Mouse (Mus musculus) forebrain, postnatal 0 days (tissue): ENCODE data around the gene Rasa1. TPM values are rescaled to one million over a fixed set of nuclear protein-coding genes. Genes with fewer than 3 reads are reported as not detected.
A peak's percentile ranks its signal among the peaks of the same experiment; 100 is the strongest.

ENCODE experiments used
- ATAC-seq: fragments of 200-750 bp; cut with Nextera tagmentation; 2 replicates; pipeline ENCODE4 v1.8.0; 2017; ENCODE audit warnings: mild to moderate bottlenecking, moderate library complexity
- DNase-seq: peaks from one replicate; pipeline ENCODE4 v3.0.0-alpha.2; 2015
- H3K27ac ChIP-seq: fragments of 300-500 bp; sonication (generic); 2 replicates; pipeline ENCODE4 v1.5.1; 2014; ENCODE audit warnings: low read depth, mild to moderate bottlenecking, antibody characterized with exemption, low read length, moderate library complexity, mixed read lengths
- H3K27me3 ChIP-seq: fragments of 300-500 bp; sonication (generic); 2 replicates; pipeline ENCODE4 v1.6.1; 2014; ENCODE audit warnings: mild to moderate bottlenecking, low read length, mixed read lengths; ENCODE audit not compliant: insufficient read depth
- H3K36me3 ChIP-seq: fragments of 300-500 bp; sonication (generic); 2 replicates; pipeline ENCODE4 v1.6.1; 2014; ENCODE audit warnings: mild to moderate bottlenecking, moderate library complexity; ENCODE audit not compliant: insufficient read depth
- H3K4me1 ChIP-seq: fragments of 300-500 bp; sonication (generic); 2 replicates; pipeline ENCODE4 v1.6.1; 2014; ENCODE audit warnings: antibody characterized with exemption; ENCODE audit not compliant: insufficient read depth
- H3K4me2 ChIP-seq: fragments of 300-500 bp; sonication (generic); 2 replicates; pipeline ENCODE4 v1.6.1; 2014; ENCODE audit warnings: low read depth, mild to moderate bottlenecking, moderate library complexity
- H3K4me3 ChIP-seq: fragments of 300-500 bp; sonication (generic); 2 replicates; pipeline ENCODE4 v1.5.1; 2014; ENCODE audit warnings: low read depth, low read length, mixed read lengths
- H3K9ac ChIP-seq: fragments of 300-500 bp; sonication (generic); 2 replicates; pipeline ENCODE4 v1.6.1; 2014; ENCODE audit warnings: mild to moderate bottlenecking
- H3K9me3 ChIP-seq: fragments of 300-500 bp; sonication (generic); 2 replicates; pipeline ENCODE4 v1.6.1; 2016; ENCODE audit warnings: low read length
- CTCF ChIP-seq: sonication (generic); IDR thresholded peaks from 2 replicates; pipeline ENCODE4 v1.5.1; 2016; ENCODE audit warnings: antibody characterized with exemption, control low read depth, low read depth
- WGBS: fragments of 180-500 bp; shearing (Covaris S2); extraction: QIAGEN DNeasy Blood & Tissue Kit; methylation state at CpG from one replicate; pipeline ENCODE4 v1.1.7; 2014; 5-methylcytosine and 5-hydroxymethylcytosine counted together
- polyA plus RNA-seq: library from polyadenylated mRNA; unstranded; fragments of >200 nt; fragmentation: Nextera tagmentation; extraction: Ambion mirVana; gene quantifications from 2 replicates; pipeline ENCODE4 v1.2.1, GENCODE M21; 2015
- total RNA-seq: library from RNA; depleted of rRNA; stranded (reverse); fragments of >200 nt; gene quantifications from 2 replicates; pipeline ENCODE4 v1.2.3, GENCODE M21; 2014; rRNA removed

The Rasa1 gene
- total and polyA plus RNA-seq, 2 experiments from 2014 or later: 44.1 to 123 TPM

DNA sequence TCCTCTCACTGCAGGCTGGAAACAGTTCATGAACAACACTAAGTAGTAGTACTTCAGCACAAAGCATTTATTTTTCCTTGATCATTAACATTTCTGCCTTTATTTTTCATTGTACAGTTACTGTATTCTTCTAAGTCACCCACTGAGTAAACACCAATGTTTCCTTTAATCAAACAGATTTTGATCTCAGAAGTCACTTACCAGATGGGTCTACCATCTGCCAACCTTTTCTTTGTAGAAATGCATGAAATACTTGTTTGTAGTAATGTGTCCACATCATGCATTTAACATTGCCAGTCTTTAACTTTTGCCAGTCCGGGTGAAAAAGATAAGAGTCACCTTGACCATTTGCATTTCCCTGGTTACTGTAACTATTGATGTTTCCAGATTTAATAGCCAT is 78.6 kb downstream of the Rasa1 start:
- ATAC-seq (0 out of 2 replicates have a peak, but pooled peaks have one; percentile 29), DNase-seq (peak; percentile 24)
- Histone ChIP-seq H3K4me3 (no peak overlapping the region), H3K36me3 (peaks cover 5% of the 10 kb centered on the region), H3K27me3 (no peaks in the 10 kb centered on the region), H3K4me2 (no peak overlapping the region), H3K9me3 (no peaks in the 10 kb centered on the region), H3K4me1 (no peaks in the 10 kb centered on the region), H3K27ac (no peak overlapping the region), H3K9ac (no peak overlapping the region)
- TF ChIP-seq CTCF: no peak
- 50% methylated on average over 1 of the region's 1 CpGs for WGBS

DNA sequence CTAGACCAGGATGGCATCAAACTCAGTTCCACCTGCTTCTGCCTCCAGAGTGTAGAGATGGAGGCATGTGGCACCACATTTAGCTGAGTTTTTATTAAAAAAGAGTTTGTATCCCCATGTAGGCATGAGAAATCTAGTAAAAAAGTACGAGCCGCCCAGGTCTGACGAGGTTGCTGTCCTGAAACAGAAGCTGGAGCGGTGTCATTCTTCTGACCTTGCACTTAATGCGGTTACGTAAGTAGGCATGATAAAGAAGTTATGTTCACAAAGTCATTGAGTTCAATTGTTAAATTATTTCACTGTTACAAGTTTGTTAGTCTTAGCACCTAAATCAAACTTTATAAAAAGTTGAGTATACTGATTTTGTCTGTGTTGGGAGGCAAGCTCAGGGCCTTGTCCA is 80.3 kb downstream of the Rasa1 start:
- no peak overlapping the region for H3K4me3 ChIP-seq
- ATAC-seq (no peak), DNase-seq (no peak)
- no peak for TF ChIP-seq CTCF
- no peak overlapping the region for H3K9ac ChIP-seq
- H3K9me3 ChIP-seq: no peaks in the 10 kb centered on the region
- peaks cover 5% of the 10 kb centered on the region for H3K36me3 ChIP-seq
- H3K4me1 ChIP-seq: no peaks in the 10 kb centered on the region
- H3K4me2 ChIP-seq: no peak overlapping the region
- 98% methylated on average over 6 of the region's 6 CpGs for WGBS
- H3K27me3 ChIP-seq: no peaks in the 10 kb centered on the region
- H3K27ac ChIP-seq: no peak overlapping the region

DNA sequence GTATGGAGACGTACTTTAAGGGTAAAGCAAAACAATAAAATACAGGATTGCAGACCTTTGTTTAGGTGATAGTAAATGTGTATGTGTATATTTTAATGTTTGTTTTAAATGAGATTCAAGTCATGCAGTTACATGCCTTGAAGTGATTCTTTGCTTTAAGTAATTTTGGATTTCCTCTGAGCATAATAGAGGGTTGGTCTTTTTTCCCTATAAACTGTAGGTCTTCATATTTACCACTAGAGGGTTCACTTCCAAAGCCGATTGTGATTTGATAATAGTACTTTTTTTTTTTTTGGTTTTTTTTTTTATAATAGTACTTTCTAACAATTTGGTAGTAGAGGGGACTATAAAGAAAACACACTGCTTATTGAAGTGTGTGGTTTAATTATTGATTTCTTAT is 81.4 kb downstream of the Rasa1 start:
- no peak overlapping the region for H3K27ac ChIP-seq
- H3K4me2 ChIP-seq: no peak overlapping the region
- H3K9ac ChIP-seq: no peak overlapping the region
- TF ChIP-seq CTCF: peak; percentile 59
- DNase-seq (no peak), ATAC-seq (peak; percentile 59; the same call in 1 of the 2 replicates)
- WGBS: 63% methylated on average over 2 of the region's 2 CpGs
- H3K9me3 ChIP-seq: no peaks in the 10 kb centered on the region
- H3K36me3 ChIP-seq: peaks cover 8% of the 10 kb centered on the region
- H3K4me3 ChIP-seq: no peak overlapping the region
- H3K27me3 ChIP-seq: no peaks in the 10 kb centered on the region
- H3K4me1 ChIP-seq: no peaks in the 10 kb centered on the region

DNA sequence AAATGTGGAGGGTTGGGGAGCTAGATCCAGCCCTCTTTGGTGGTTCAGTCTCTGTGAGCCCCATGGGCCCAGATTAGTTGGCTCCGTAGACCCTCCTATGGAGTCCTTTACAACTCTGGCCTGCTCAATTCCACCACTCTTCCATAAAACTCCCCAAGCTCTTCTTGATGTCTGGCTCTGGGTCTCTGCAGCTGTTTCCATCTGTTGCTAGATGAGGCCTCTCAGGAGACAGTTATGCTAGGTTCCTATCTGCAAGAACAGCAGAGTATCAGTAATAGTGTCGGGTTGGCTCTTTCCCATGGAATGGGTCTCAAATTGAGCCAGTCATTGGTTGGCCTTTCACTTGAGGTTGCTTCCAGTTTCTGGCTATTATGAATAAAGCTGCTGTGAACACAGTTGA is 97.7 kb downstream of the Rasa1 start:
- Histone ChIP-seq H3K27ac (no peak overlapping the region), H3K9ac (no peak overlapping the region), H3K4me2 (no peak overlapping the region), H3K9me3 (no peaks in the 10 kb centered on the region), H3K4me1 (peaks cover 4% of the 10 kb centered on the region; the same call in 1 of the 2 replicates), H3K4me3 (no peak overlapping the region), H3K36me3 (peaks cover 7% of the 10 kb centered on the region), H3K27me3 (no peaks in the 10 kb centered on the region)
- DNase-seq (no peak), ATAC-seq (no peak)
- 100% methylated on average over 2 of the region's 2 CpGs for WGBS
- TF ChIP-seq CTCF: no peak

DNA sequence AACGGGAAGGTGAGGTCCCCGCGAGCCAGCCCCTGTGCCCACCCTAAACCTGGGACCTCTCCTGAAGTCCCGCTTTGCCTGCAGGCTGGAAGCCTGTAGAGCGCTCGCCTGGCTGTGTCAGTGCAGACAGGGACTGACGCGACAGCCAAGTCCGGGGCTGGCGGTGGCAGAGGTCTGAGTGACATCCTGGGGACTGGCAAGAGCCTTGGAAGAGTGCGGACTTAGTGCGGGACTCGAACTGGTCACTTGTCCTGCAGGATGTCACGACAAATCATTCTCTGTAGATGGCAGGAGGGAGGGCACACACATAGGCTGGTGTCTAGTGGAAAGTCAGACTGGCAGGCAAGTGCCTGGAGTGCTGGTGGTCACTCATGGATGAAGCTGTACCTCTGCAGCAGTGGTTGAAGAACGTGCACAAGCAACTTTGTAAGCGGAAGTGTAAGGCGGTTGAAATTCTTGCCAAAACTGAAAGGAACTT is 99.2 kb downstream of the Rasa1 start:
- Histone ChIP-seq H3K9me3 (no peaks in the 10 kb centered on the region), H3K27ac (peak overlapping the region; percentile 81), H3K36me3 (peaks cover 7% of the 10 kb centered on the region; the same call in 1 of the 2 replicates), H3K4me1 (peaks cover 4% of the 10 kb centered on the region; the same call in 1 of the 2 replicates), H3K4me3 (peak overlapping the region; percentile 95), H3K27me3 (no peaks in the 10 kb centered on the region), H3K4me2 (peak overlapping the region; percentile 90), H3K9ac (peak overlapping the region; percentile 94)
- 2% methylated on average over 17 of the region's 17 CpGs for WGBS
- ATAC-seq: peak; percentile 71
- no peak for TF ChIP-seq CTCF
- DNase-seq: no peak

DNA sequence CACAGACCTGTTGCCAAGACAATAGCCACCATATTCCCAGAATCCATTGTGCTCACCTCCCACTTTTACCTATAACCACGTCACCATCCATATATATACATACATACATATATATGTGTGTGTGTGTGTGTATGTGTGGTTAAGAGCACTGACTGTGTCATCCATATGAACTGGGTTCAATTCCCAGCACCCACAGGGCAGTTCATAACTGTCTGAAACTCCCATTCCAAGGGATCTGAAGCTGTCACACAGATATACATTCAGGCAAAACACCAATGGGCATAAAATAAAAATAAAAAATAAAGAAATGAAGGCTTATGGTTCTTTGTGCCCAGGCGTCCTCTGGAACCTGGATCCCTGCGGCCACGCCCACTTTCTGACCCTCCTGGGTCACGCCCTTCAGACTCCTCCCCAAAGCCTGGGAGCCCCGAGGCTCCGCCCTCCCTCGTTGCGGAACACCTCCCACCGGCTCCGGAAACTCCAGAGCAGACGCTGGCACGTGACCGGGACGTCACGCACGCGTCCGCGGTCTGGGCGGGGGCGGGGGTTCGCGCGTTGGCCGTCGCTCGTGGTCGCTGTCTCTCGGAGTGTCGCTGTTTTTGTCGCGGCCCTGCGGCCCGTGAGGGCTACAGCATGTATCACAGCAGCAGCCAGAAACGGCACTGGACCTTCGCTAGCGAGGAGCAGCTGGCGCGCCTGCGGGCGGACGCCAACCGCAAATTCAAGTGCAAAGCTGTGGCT is 99.9 kb downstream of the Rasa1 start, which contains the start of gene Ccnh:
Gene Ccnh (plus strand): TSS at position 506 of the 741 bp plus-strand sequence.
- H3K4me3 ChIP-seq: peak within 1 kb of the TSS; percentile 95
- peak; percentile 99 for ATAC-seq

More for the DNA sequence above, 99.9 kb downstream of the Rasa1 start, which contains the start of gene Ccnh:
- TF ChIP-seq CTCF: no peak; the same call in none of the 2 replicates
- Histone ChIP-seq H3K36me3 (peaks cover 7% of the 10 kb centered on the region; the same call in 1 of the 2 replicates), H3K27ac (peak within 1 kb of the TSS; percentile 81), H3K9me3 (no peaks in the 10 kb centered on the region), H3K4me1 (peaks cover 4% of the 10 kb centered on the region; the same call in 1 of the 2 replicates), H3K9ac (peak within 1 kb of the TSS; percentile 94), H3K27me3 (no peaks in the 10 kb centered on the region), H3K4me2 (peak within 1 kb of the TSS; percentile 90)
- 1% methylated on average over 44 of the region's 44 CpGs for WGBS
- peak; percentile 95 for DNase-seq

Other genes starting within 250 kb of the Rasa1 start
- 34.4 and 36.7 TPM in 2 replicates for gene Ccnh, start 99.7 kb downstream of the Rasa1 start, total RNA-seq
- gene Ccnh, start 99.7 kb downstream of the Rasa1 start, polyA plus RNA-seq: 73.8 and 85.1 TPM in 2 replicates